Comparison of ENCODE assay signal across 14 mouse cellular contexts in genomic region chr6:134953976-134954375, GRCm38 (mm10). TPM values are rescaled to one million over a fixed set of nuclear protein-coding genes. Genes with fewer than 3 reads are reported as not detected.
DNase-seq lines count a peak whose midpoint lies in the region; ATAC-seq and TF ChIP-seq lines count a peak whose summit lies in the region.
"Had no signal": no experiment of that assay in that cellular context is flagged by ENCODE, and none has a peak within 500 bp of the region (broad histone marks: within the 10 kb centered on the region; RNA-seq: fewer than 3 reads in every experiment).

No protein-coding gene starts in this region.

- no peak overlapping the region for H3K9ac ChIP-seq in forebrain, postnatal 0 days
- H3K9ac ChIP-seq: lung, embryonic 14.5 days; neural tube, embryonic 13.5 days had no signal

- H3K4me1 ChIP-seq in forebrain, postnatal 0 days (ENCODE audit: insufficient read depth): no peaks in the 10 kb centered on the region

- peak; percentile 27 to 28 for DNase-seq in cerebellum, postnatal 10 days
- DNase-seq in cerebellum, postnatal 4 days (ENCODE audit: low spot score in 2 of 2): no peak
- DNase-seq in layer of hippocampus, adult 2 months (ENCODE audit: low spot score in 2 of 2): peak; percentile 7 to 16
- no peak for DNase-seq in layer of hippocampus, adult 9-10 months (ENCODE audit: low spot score)
- DNase-seq in forebrain, postnatal 0 days: peak; percentile 60
- peak; percentile 13 to 51 for DNase-seq in kidney, postnatal 4 days
- DNase-seq in heart, adult 9 months (ENCODE audit: low spot score in 2 of 2): no peak
- no peak for DNase-seq in cerebellum, adult 8-10 months
- DNase-seq: heart, adult 2 months; lung, embryonic 14.5 days; thymus, postnatal 25 days had no signal

- TF ChIP-seq CTCF in layer of hippocampus, adult 2 months (conservative IDR thresholded peaks at IDR 0.05): no peak
- no peak for TF ChIP-seq CTCF in forebrain, postnatal 0 days (IDR thresholded peaks at IDR 0.05; ENCODE audit: low read depth)

- no peaks in the 10 kb centered on the region for H3K9me3 ChIP-seq in forebrain, postnatal 0 days (ENCODE audit: low read length)
- H3K9me3 ChIP-seq: neural tube, embryonic 13.5 days had no signal

- H3K4me3 ChIP-seq in layer of hippocampus, adult 2 months: no peak overlapping the region; the same call in 1 of the 2 replicates
- H3K4me3 ChIP-seq in forebrain, postnatal 0 days (ENCODE audit: low read depth, low read length): no peak overlapping the region
- H3K4me3 ChIP-seq: heart, adult 2 months; neural tube, embryonic 13.5 days had no signal

- no peaks in the 10 kb centered on the region for H3K27me3 ChIP-seq in forebrain, postnatal 0 days (ENCODE audit: insufficient read depth, low read length)
- H3K27me3 ChIP-seq: neural tube, embryonic 13.5 days had no signal

- WGBS in forebrain, postnatal 0 days: 32% methylated on average over 11 of the region's 11 CpGs

- peak overlapping the region; percentile 23; the same call in 1 of the 2 replicates for H3K27ac ChIP-seq in layer of hippocampus, adult 2 months
- H3K27ac ChIP-seq in forebrain, postnatal 0 days (ENCODE audit: low read depth, low read length): 0 out of 2 replicates have a peak overlapping the region, but pooled peaks have one; percentile 9
- H3K27ac ChIP-seq: heart, adult 2 months; neural tube, embryonic 13.5 days had no signal

- 0 out of 2 replicates have a peak overlapping the region, but pooled peaks have one; percentile 19 for H3K4me2 ChIP-seq in forebrain, postnatal 0 days (ENCODE audit: low read depth)
- H3K4me2 ChIP-seq: lung, embryonic 14.5 days; midbrain, embryonic 11.5 days; neural tube, embryonic 13.5 days had no signal

- H3K36me3 ChIP-seq in forebrain, postnatal 0 days (ENCODE audit: insufficient read depth): no peaks in the 10 kb centered on the region
- H3K36me3 ChIP-seq: neural tube, embryonic 13.5 days had no signal

- ATAC-seq in forebrain, postnatal 0 days: peak; percentile 65
- ATAC-seq: activated CD4-positive, CD25-positive, alpha-beta regulatory T cell, adult 4 months had no signal

RNA-seq across cellular contexts. Expression of gene Apold1, which starts 27.5 kb away (rescaled TPM):
- 1 to 10 TPM; 1.9 to 2.5 TPM for total RNA-seq in layer of hippocampus, adult 2 months (2021)
- 8.7 TPM in 2 replicates for total RNA-seq in forebrain, postnatal 0 days (2014; rRNA removed)
- polyA plus RNA-seq in forebrain, postnatal 0 days (2015; fragmentation: Nextera tagmentation; extraction: Ambion mirVana): 5.9 and 6.2 TPM in 2 replicates

RNA-seq across cellular contexts. Expression of gene Cdkn1b, which starts 33.8 kb away (rescaled TPM):
- 10 to 100 TPM; 47.2 to 48.0 TPM for total RNA-seq in layer of hippocampus, adult 2 months (2021)
- total RNA-seq in forebrain, postnatal 0 days (2014; rRNA removed): 89.0 and 102 TPM in 2 replicates
- polyA plus RNA-seq in forebrain, postnatal 0 days (2015; fragmentation: Nextera tagmentation; extraction: Ambion mirVana): 36.0 and 44.0 TPM in 2 replicates

RNA-seq across cellular contexts. Expression of gene Gpr19, which starts 55.6 kb away (rescaled TPM):
- 10 to 100 TPM; 22.0 to 27.4 TPM for total RNA-seq in layer of hippocampus, adult 2 months (2021)
- 33.2 and 34.5 TPM in 2 replicates for total RNA-seq in forebrain, postnatal 0 days (2014; rRNA removed)
- 38.6 and 42.7 TPM in 2 replicates for polyA plus RNA-seq in forebrain, postnatal 0 days (2015; fragmentation: Nextera tagmentation; extraction: Ambion mirVana)

RNA-seq across cellular contexts. Expression of gene Ddx47, which starts 57.4 kb away (rescaled TPM):
- 10 to 100 TPM; 58.9 to 60.5 TPM for total RNA-seq in layer of hippocampus, adult 2 months (2021)
- 34.6 and 41.9 TPM in 2 replicates for total RNA-seq in forebrain, postnatal 0 days (2014; rRNA removed)
- 51.0 and 60.0 TPM in 2 replicates for polyA plus RNA-seq in forebrain, postnatal 0 days (2015; fragmentation: Nextera tagmentation; extraction: Ambion mirVana)

Comparison
In these comparisons a context has a peak if more than half of its experiments do, and no peak if none do; other contexts are left out.
1. DNase-seq: peak in cerebellum, postnatal 10 days (2 of 2), layer of hippocampus, adult 2 months (2 of 2), forebrain, postnatal 0 days (single experiment) and kidney, postnatal 4 days (2 of 2); none in cerebellum, postnatal 4 days (0 of 2), layer of hippocampus, adult 9-10 months (single experiment), heart, adult 9 months (0 of 2) and cerebellum, adult 8-10 months (single experiment).